Mouse (Mus musculus) midbrain, embryonic 14.5 days (tissue): ENCODE measurements around the gene Rcn3. TPM values are rescaled to one million over a fixed set of nuclear protein-coding genes. Genes with fewer than 3 reads are reported as not detected.
"Not testable (repeated sequence)": the region's sequence is repeated elsewhere in the genome, so short reads cannot be mapped to it uniquely, and the experiment has no call there.

Source experiments
- ATAC-seq: fragments of 200-750 bp; cut with Nextera tagmentation; 2 replicates; pipeline ENCODE4 v1.8.0; 2017; ENCODE audit warnings: moderate number of reproducible peaks, moderate library complexity; ENCODE audit not compliant: low FRiP score, low TSS enrichment
- DNase-seq: peaks from one replicate; pipeline ENCODE4 v3.0.0-alpha.2; 2015
- H3K27ac ChIP-seq: fragments of 300-500 bp; sonication (generic); replicated peaks from 2 replicates; pipeline ENCODE4 v1.5.1; 2014; ENCODE audit warnings: mild to moderate bottlenecking, low read depth, low read length, moderate library complexity
- H3K27me3 ChIP-seq: fragments of 300-500 bp; sonication (generic); 2 replicates; pipeline ENCODE4 v1.6.1; 2014; ENCODE audit warnings: low read length, control low read depth, mixed read lengths; ENCODE audit not compliant: control insufficient read depth, insufficient read depth
- H3K36me3 ChIP-seq: fragments of 300-500 bp; sonication (generic); 2 replicates; pipeline ENCODE4 v1.6.1; 2014; ENCODE audit warnings: low read length, control low read depth; ENCODE audit not compliant: control insufficient read depth, insufficient read depth
- H3K4me1 ChIP-seq: fragments of 300-500 bp; sonication (generic); 2 replicates; pipeline ENCODE4 v1.6.1; 2014; ENCODE audit warnings: mild to moderate bottlenecking, antibody characterized with exemption, low read length, control low read depth; ENCODE audit not compliant: control insufficient read depth, insufficient read depth
- H3K4me2 ChIP-seq: fragments of 300-500 bp; sonication (generic); 2 replicates; pipeline ENCODE4 v1.6.1; 2014; ENCODE audit warnings: mild to moderate bottlenecking, low read length, moderate library complexity
- H3K4me3 ChIP-seq: fragments of 300-500 bp; sonication (generic); replicated peaks from 2 replicates; pipeline ENCODE4 v1.5.1; 2014; ENCODE audit warnings: low read depth, low read length
- H3K9ac ChIP-seq: fragments of 300-500 bp; sonication (generic); replicated peaks from 2 replicates; pipeline ENCODE4 v1.6.1; 2014; ENCODE audit warnings: mild to moderate bottlenecking, low read length, moderate library complexity
- H3K9me3 ChIP-seq: fragments of 300-500 bp; sonication (generic); 2 replicates; pipeline ENCODE4 v1.6.1; 2016; ENCODE audit warnings: low read length, control low read depth, mixed read lengths; ENCODE audit not compliant: control insufficient read depth
- WGBS: fragments of 180-500 bp; shearing (Covaris S2); extraction: QIAGEN DNeasy Blood & Tissue Kit; methylation state at CpG from one replicate; pipeline ENCODE4 v1.1.7; 2014; 5-methylcytosine and 5-hydroxymethylcytosine counted together
- polyA plus RNA-seq: library from polyadenylated mRNA; unstranded; fragments of >200 nt; fragmentation: Nextera tagmentation; extraction: Ambion mirVana; gene quantifications from 2 replicates; pipeline ENCODE4 v1.2.1, GENCODE M21; 2014

Gene Rcn3
- polyA plus RNA-seq, 1 experiment from 2014 or later, result 59.3 TPM

DNA sequence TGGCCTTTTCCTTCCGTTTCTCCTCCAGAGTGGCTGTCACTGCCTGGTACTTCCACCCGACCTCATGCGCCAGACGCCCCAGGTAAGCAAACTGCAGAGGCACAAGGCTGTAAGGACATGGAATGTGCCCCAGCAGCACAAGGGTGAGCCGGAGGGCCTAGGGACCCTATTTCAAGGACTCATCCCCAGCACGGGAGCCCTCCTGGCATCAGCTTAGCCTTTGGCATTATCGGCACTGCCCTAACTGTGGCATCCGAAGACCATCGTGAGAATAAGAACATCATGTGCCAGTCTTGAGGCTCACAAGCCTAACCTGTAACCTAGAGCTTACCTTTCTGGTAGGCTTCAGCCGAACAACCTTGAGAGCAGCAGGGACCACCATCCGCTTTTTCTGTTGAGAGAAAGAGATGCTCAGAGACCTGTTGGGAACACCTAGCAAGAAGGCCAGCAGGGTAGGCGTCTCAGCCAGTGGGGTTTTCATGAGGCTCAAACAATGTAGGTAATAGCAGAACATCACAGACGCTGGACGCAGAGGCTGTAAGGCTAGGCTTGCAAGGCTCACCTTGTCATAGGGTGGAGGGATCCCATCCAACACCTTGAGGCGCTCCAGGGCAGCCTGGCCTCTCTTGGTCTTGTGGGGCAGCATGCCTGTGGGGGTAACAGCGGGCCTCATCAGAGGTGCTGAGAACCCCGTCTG lies 34.3 kb upstream of the Rcn3 start:
- Histone ChIP-seq H3K4me3 (no peak overlapping the region), H3K4me1 (peaks cover 20% of the 10 kb centered on the region), H3K4me2 (peak overlapping the region; percentile 98), H3K27ac (peak overlapping the region; percentile 57), H3K9ac (no peak overlapping the region; the same call in 1 of the 2 replicates), H3K27me3 (no peaks in the 10 kb centered on the region), H3K9me3 (no peaks in the 10 kb centered on the region), H3K36me3 (peaks cover 48% of the 10 kb centered on the region)
- ATAC-seq (no peak), DNase-seq (no peak)
- WGBS, result 76% methylated on average over 17 of the region's 17 CpGs

DNA sequence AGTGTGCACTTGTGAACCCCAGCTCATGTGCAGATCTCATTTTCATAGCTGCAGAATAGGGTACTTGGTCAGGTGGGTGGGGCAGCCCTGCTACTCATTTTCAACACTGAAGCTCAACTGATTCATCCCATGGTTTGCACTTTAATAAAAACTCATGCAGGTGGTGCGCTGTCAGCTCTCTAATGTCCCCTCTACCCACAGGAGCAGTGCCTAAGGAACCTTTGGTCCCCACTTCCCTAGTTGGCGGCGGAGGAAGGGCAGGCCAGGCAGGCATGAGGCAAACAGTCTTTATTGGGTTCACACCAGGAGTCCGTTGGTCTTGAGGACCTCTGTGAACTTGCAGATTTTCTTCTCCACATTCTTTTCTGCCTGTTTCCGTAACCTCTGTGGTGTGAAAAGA lies 33.6 kb upstream of the Rcn3 start:
- Histone ChIP-seq H3K4me3 (0 out of 2 replicates have a peak overlapping the region, but pooled peaks have one; percentile 70), H3K4me1 (peaks cover 20% of the 10 kb centered on the region), H3K36me3 (peaks cover 54% of the 10 kb centered on the region)
- not testable (repeated sequence) for H3K9ac ChIP-seq, H3K27me3 ChIP-seq, ATAC-seq, H3K27ac ChIP-seq, H3K4me2 ChIP-seq, H3K9me3 ChIP-seq, DNase-seq
- WGBS, result 68% methylated on average over 5 of the region's 5 CpGs

DNA sequence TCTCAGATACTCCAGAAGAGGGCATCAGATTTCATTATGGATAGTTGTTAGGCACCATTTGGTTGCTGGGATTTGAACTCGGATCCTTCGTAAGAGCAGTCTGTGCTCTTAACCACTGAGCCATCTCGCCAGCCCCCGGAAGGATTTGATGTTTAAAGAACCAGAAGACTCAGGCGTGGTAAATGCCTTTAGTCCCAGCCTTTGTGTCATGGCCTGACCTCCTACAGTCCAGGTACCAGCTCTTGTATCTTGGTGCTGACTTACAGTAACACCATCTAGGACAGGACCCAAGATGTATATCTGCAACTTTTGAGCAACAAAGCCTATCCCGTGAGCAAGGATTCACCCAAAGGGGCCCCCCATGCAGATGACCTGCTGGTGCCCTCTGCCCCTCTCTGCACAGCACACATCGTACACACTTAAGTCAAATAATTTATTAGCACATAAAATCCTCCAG lies 33.2 kb upstream of the Rcn3 start:
- ATAC-seq, result no peak
- H3K27ac ChIP-seq, result peak overlapping the region; percentile 81
- no peaks in the 10 kb centered on the region for H3K27me3 ChIP-seq
- H3K4me3 ChIP-seq, result peak overlapping the region; percentile 70; the same call in 1 of the 2 replicates
- H3K4me2 ChIP-seq, result peak overlapping the region; percentile 53
- no peaks in the 10 kb centered on the region for H3K9me3 ChIP-seq
- H3K4me1 ChIP-seq, result peaks cover 20% of the 10 kb centered on the region
- no peak overlapping the region for H3K9ac ChIP-seq
- 25% methylated on average over 7 of the region's 7 CpGs for WGBS
- peak; percentile 50 for DNase-seq
- peaks cover 59% of the 10 kb centered on the region for H3K36me3 ChIP-seq

DNA sequence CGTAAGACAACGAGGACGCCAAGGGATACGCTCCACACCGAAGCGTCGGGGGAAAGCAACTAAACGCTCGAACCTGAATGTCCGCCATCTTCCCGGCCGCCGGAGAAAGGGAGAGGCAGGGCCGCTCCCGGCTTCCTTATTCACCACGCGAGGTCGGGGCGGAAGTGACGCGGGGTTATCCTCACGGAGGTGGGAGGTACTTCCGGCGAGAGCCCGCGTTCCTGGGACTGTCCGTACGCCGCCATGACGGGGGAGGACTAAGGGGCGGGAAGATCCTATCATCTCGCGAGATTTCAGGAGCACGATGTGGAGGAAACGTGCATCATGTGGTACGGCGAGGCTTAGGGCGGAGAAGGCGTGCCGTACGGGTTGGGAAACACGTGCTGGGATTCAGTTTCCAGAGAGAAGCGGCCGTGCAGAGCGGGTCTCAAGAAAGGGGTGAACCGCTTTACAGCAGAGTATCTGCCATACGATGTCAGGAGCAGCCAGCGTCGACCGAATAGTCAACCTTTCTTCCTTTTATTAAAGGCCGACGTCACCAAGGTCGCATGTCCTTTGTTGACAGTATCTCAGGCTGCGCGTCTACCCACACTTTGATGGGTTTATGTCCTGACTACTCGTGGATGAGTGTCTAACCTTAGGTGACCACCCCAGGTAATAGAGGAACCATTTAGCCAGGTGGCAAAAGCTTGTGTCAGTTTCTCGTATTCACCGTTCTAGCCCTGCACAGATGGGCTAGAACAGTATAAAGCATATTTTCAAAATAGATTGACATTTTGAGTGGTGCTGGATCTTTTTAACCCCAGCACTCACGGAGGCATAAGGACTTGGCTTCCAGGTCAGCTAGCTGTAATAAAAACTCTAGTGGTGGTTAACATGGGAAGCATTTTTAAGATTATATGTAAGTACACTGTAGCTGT lies 32.5 kb upstream of the Rcn3 start, which contains the start of gene Rps11:
Gene Rps11 (minus strand): TSS at position 216 of the 920 bp plus-strand sequence.
- ATAC-seq (peak; percentile 87), DNase-seq (peak; percentile 100)
- H3K4me3 ChIP-seq, result peak within 1 kb of the TSS; percentile 70
- under 1% methylated on average over 59 of the region's 59 CpGs for WGBS
- peak within 1 kb of the TSS; percentile 87 for H3K27ac ChIP-seq
- peak within 1 kb of the TSS; percentile 88 for H3K4me2 ChIP-seq
- H3K9me3 ChIP-seq, result no peaks in the 10 kb centered on the region
- H3K27me3 ChIP-seq, result no peaks in the 10 kb centered on the region
- H3K9ac ChIP-seq, result peak within 1 kb of the TSS; percentile 93
- peaks cover 66% of the 10 kb centered on the region for H3K36me3 ChIP-seq
- peaks cover 18% of the 10 kb centered on the region for H3K4me1 ChIP-seq

DNA sequence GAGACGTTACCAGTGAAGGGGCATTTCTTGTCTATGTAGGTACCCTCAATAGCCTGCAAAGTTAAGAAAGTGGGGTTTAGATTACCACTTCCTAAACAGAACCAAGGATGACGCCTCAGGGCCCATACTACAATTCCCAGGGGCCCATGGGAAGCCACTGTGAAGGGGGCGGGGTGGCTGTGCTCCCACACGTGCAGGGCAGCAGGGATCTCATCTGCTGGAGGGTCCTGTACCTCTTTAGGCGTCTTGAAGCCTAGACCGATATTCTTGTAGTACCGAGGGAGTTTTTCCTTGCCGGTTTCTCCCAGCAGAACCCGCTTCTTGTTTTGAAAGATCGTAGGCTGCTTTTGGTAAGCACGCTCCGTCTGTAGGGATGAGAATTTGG lies 31.2 kb upstream of the Rcn3 start:
- Histone ChIP-seq H3K9ac (peak overlapping the region; percentile 93), H3K9me3 (no peaks in the 10 kb centered on the region), H3K27me3 (no peaks in the 10 kb centered on the region), H3K36me3 (peaks cover 76% of the 10 kb centered on the region), H3K4me2 (peak overlapping the region; percentile 88), H3K4me3 (peak overlapping the region; percentile 70), H3K4me1 (peaks cover 18% of the 10 kb centered on the region), H3K27ac (no peak overlapping the region; the same call in 1 of the 2 replicates)
- ATAC-seq (no peak), DNase-seq (peak; percentile 37)
- 26% methylated on average over 12 of the region's 12 CpGs for WGBS

DNA sequence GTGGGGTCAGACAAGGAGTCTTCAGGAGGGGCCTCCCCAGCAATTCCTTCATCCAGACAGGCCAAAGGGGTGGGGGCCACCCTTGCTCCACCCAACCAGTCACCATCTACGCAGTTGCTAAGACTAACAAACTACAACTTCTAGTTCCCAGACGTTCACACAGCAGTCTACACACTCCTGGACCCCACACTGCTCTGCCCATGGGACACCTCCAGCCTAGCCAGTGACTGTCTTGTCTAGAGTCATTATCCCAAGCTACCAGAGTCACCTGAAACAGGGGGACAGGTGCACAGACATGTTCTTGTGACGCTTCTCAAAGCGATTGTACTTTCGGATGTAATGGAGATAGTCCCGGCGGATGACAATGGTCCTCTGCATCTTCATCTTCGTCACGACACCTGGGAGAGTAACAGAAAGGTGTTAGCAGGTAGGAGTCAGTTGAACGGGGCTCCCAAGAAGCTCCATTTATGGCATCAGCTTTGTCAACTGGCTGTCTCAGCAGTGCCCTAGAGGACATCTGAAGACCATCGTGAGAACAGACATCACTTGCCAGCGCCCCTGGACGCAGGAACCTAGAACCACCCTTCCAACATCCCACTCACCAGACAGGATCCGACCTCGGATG lies 30.7 kb upstream of the Rcn3 start:
- peaks cover 16% of the 10 kb centered on the region for H3K4me1 ChIP-seq
- H3K27me3 ChIP-seq, result no peaks in the 10 kb centered on the region
- H3K27ac ChIP-seq, result no peak overlapping the region

DNA sequence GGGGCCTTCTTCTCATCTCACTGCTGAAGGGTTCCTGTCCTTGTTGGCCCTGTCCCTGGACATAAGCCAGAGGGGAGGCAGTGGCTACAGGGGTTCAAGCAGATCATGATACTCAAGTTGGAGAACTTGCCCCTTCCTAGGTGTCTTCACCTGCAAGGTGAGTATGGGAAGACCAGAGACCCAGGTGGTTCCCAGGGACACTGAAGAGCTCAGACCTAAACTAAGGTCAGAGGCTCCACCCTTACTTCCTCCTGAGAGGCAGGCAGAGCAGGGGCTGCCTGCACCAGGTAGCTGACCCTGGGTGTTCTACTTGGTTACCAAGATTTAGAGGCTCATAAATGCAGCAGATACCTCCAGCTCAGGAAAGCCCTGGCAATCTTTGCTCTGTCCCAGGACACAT lies 29.9 kb upstream of the Rcn3 start:
- Histone ChIP-seq H3K36me3 (peaks cover 76% of the 10 kb centered on the region), H3K4me2 (0 out of 2 replicates have a peak overlapping the region, but pooled peaks have one; percentile 15), H3K27ac (no peak overlapping the region), H3K4me1 (peaks cover 9% of the 10 kb centered on the region), H3K27me3 (no peaks in the 10 kb centered on the region), H3K9ac (no peak overlapping the region), H3K9me3 (no peaks in the 10 kb centered on the region), H3K4me3 (no peak overlapping the region)
- no peak for ATAC-seq
- DNase-seq, result no peak

More for the DNA sequence above, 30.7 kb upstream of the Rcn3 start:
- Histone ChIP-seq H3K9me3 (no peaks in the 10 kb centered on the region), H3K9ac (peak overlapping the region; percentile 93), H3K36me3 (peaks cover 81% of the 10 kb centered on the region), H3K4me2 (peak overlapping the region; percentile 88), H3K4me3 (peak overlapping the region; percentile 70)
- 88% methylated on average over 15 of the region's 15 CpGs for WGBS
- DNase-seq (no peak), ATAC-seq (no peak)

DNA sequence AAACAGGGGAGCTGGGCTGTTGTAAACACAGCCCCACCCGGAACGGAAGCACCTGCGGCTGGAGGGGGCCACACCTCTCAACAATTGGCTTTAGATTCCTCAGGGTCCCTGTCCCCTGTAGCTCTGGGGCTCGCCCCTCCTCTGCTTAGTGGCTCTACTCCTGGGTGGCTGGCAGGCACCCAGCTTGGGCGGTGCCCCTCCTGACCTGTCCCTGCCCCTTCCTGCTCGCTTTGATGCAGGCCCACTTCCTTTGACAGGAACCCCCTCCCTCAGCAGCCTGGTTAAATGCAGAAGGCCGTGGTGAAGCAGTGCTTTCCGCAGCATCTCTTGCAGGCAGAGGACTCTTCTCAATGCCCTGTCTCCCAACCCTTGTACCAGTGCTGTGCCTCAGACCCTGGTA lies 29.4 kb upstream of the Rcn3 start:
- 86% methylated on average over 8 of the region's 8 CpGs for WGBS
- Histone ChIP-seq H3K27ac (no peak overlapping the region), H3K4me1 (peaks cover 7% of the 10 kb centered on the region), H3K4me2 (no peak overlapping the region), H3K9me3 (no peaks in the 10 kb centered on the region), H3K9ac (no peak overlapping the region), H3K36me3 (peaks cover 71% of the 10 kb centered on the region), H3K4me3 (no peak overlapping the region), H3K27me3 (no peaks in the 10 kb centered on the region)
- DNase-seq (no peak), ATAC-seq (no peak)
